Mouse (Mus musculus) ES-E14 (cell line): ENCODE data around the gene Tfap2e.

Source experiments
- HCFC1 ChIP-seq: IDR thresholded peaks from 2 replicates; pipeline ENCODE4 v1.6.1; 2012; ENCODE audit warnings: low read length, inconsistent platforms, borderline replicate concordance; ENCODE audit not compliant: insufficient read depth
- ZNF384 ChIP-seq: IDR thresholded peaks from 2 replicates; pipeline ENCODE4 v1.6.1; 2012; ENCODE audit warnings: low read depth, low read length, inconsistent platforms

- no peak for TF ChIP-seq ZNF384
- no peak for TF ChIP-seq HCFC1
Measured at GRCm38 (mm10) chr4:126763483-126763882, 27.4 kb upstream of the Tfap2e start.
